Mouse (Mus musculus): ENCODE results near the gene Pfkfb2. TPM values are rescaled to one million over a fixed set of nuclear protein-coding genes. Genes with fewer than 3 reads are reported as not detected.

Gene Pfkfb2
- total and polyA plus RNA-seq, 3 experiments: 13.6 to 13.9 TPM; not detected in 1

DNA sequence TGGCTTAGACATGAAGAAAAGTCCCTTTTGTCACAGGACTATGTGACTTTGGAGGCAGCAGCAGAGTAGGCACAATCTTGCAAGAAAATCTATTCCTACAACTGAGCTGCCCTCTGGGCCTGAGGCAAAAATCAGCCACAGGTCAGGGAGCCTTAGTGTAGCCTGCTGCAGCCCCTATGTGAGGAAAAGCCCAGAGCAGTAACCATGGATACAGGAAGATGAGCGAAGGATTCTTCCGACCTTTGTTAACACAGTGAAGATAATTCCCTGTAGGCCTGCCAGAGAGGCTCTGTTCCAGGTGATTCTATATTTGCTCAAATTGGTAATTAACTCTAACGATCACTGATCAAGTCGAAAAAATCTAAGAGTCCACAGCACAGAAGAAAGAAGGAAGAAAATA is 85.0 kb downstream of the Pfkfb2 start:
- TF ChIP-seq BHLHE40 (IDR thresholded peaks at IDR 0.05; ENCODE audit: borderline replicate concordance, low read depth, low read length) (no peak), ZMIZ1 (IDR thresholded peaks at IDR 0.05; ENCODE audit: low read depth, low read length) (no peak), NELFE (IDR thresholded peaks at IDR 0.05; ENCODE audit: low read depth, low read length) (no peak), JUND (IDR thresholded peaks at IDR 0.05; ENCODE audit: low read depth, low read length) (no peak), UBTF (IDR thresholded peaks at IDR 0.05; ENCODE audit: borderline replicate concordance, insufficient read depth, low read depth, low read length) (no peak), SIN3A (IDR thresholded peaks at IDR 0.05; ENCODE audit: low read length) (no peak)
- Histone ChIP-seq H3K9me3 (replicated peaks; ENCODE audit: insufficient read depth, low read length) (no peaks in the 10 kb centered on the region), H3K9ac (ENCODE audit: control insufficient read depth, low read depth, low read length, poor library complexity, severe bottlenecking) (no peak overlapping the region), H3K4me3 (ENCODE audit: control insufficient read depth in 1 of 2, insufficient read depth in 1 of 2, low read depth in 2 of 2, low read length in 2 of 2) (no peak overlapping the region), H3K27ac (ENCODE audit: control insufficient read depth, low read depth, low read length) (no peak overlapping the region), H3K27me3 (ENCODE audit: control insufficient read depth in 1 of 2, insufficient read depth in 2 of 2, low read length in 2 of 2) (peaks cover 5 to 33% of the 10 kb centered on the region in 2 experiments; a peak in 3 of 4 replicates), H3K79me2 (ENCODE audit: control insufficient read depth, insufficient read depth, low read length, poor library complexity) (no peaks in the 10 kb centered on the region), H3K4me1 (ENCODE audit: control insufficient read depth in 1 of 2, insufficient read depth in 2 of 2, low read length in 2 of 2) (no peaks in the 10 kb centered on the region), H3K36me3 (ENCODE audit: control insufficient read depth in 1 of 2, insufficient read depth in 2 of 2, low read length in 2 of 2) (no peaks in the 10 kb centered on the region)
- no peak for DNase-seq (ENCODE audit: low read depth, low spot score)

DNA sequence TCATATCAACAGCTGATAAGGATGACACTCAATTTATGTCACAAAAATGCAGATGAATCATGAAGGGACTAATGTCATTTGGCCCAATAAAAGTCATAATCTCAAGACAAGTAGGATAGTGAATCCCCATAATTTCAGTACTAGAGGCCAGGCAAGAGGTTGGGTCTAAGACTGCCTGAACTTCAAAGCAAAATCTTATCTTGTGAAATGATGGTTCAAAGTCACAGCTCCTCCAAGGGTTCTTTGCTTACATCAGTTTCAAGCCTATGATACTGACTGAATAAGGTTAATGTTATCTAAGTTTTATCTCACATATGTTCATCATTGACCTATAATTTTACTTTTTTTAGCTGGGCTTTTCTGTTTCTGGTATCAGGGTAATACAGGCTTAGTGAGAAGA is 88.1 kb downstream of the Pfkfb2 start:
- no peak for DNase-seq (ENCODE audit: low read depth, low spot score)
- Histone ChIP-seq H3K4me1 (ENCODE audit: control insufficient read depth in 1 of 2, insufficient read depth in 2 of 2, low read length in 2 of 2) (no peaks in the 10 kb centered on the region), H3K27me3 (ENCODE audit: control insufficient read depth in 1 of 2, insufficient read depth in 2 of 2, low read length in 2 of 2) (peaks cover 4 to 18% of the 10 kb centered on the region in 2 experiments), H3K79me2 (ENCODE audit: control insufficient read depth, insufficient read depth, low read length, poor library complexity) (no peaks in the 10 kb centered on the region), H3K36me3 (ENCODE audit: control insufficient read depth in 1 of 2, insufficient read depth in 2 of 2, low read length in 2 of 2) (no peaks in the 10 kb centered on the region), H3K9ac (ENCODE audit: control insufficient read depth, low read depth, low read length, poor library complexity, severe bottlenecking) (no peak overlapping the region), H3K4me3 (ENCODE audit: control insufficient read depth in 1 of 2, insufficient read depth in 1 of 2, low read depth in 2 of 2, low read length in 2 of 2) (no peak overlapping the region), H3K9me3 (replicated peaks; ENCODE audit: insufficient read depth, low read length) (no peaks in the 10 kb centered on the region), H3K27ac (ENCODE audit: control insufficient read depth, low read depth, low read length) (no peak overlapping the region)
- TF ChIP-seq ZMIZ1 (IDR thresholded peaks at IDR 0.05; ENCODE audit: low read depth, low read length) (no peak), MAZ (IDR thresholded peaks at IDR 0.05; ENCODE audit: low read depth, low read length) (no peak), CHD1 (IDR thresholded peaks at IDR 0.05; ENCODE audit: low read depth, low read length) (no peak), ZNF384 (IDR thresholded peaks at IDR 0.05; ENCODE audit: low read depth, low read length) (no peak), SIN3A (IDR thresholded peaks at IDR 0.05; ENCODE audit: low read length) (no peak), POLR2AphosphoS2 (IDR thresholded peaks at IDR 0.05; ENCODE audit: low read length) (no peak), ETS1 (IDR thresholded peaks at IDR 0.05; ENCODE audit: low read depth, low read length) (no peak), E2F4 (IDR thresholded peaks at IDR 0.05; ENCODE audit: borderline replicate concordance, low read depth, low read length) (no peak), EP300 (IDR thresholded peaks at IDR 0.05; ENCODE audit: low read depth in 1 of 2, low read length in 2 of 2) (no peak), ZC3H11A (IDR thresholded peaks at IDR 0.05; ENCODE audit: low read depth, low read length) (no peak), CHD2 (IDR thresholded peaks at IDR 0.05; ENCODE audit: low read length) (no peak), USF2 (IDR thresholded peaks at IDR 0.05; ENCODE audit: borderline replicate concordance in 1 of 2, insufficient read depth in 1 of 2, low read depth in 1 of 2, low read length in 2 of 2) (no peak), ZKSCAN1 (IDR thresholded peaks at IDR 0.05; ENCODE audit: low read depth, low read length) (no peak)

Other genes starting within 250 kb of the Pfkfb2 start
- not detected in 2 replicates for gene Zp3r, start 99.6 kb downstream of the Pfkfb2 start, total RNA-seq (2012; rRNA removed)
- gene Zp3r, start 99.6 kb downstream of the Pfkfb2 start, polyA plus RNA-seq (2012; ENCODE audit: insufficient read depth in 1 of 2, insufficient read length in 2 of 2, low read depth in 1 of 2, low replicate concordance in 2 of 2, missing spikeins in 1 of 2): not detected
- not detected in 2 replicates for gene C4bp, start 67.6 kb downstream of the Pfkfb2 start, total RNA-seq (2012; rRNA removed)
- gene C4bp, start 67.6 kb downstream of the Pfkfb2 start, polyA plus RNA-seq (2012; ENCODE audit: insufficient read depth in 1 of 2, insufficient read length in 2 of 2, low read depth in 1 of 2, low replicate concordance in 2 of 2, missing spikeins in 1 of 2): not detected
- not detected in 2 replicates for gene Gm29427, start 13.5 kb downstream of the Pfkfb2 start, total RNA-seq (2012; rRNA removed)
- not detected for gene Gm29427, start 13.5 kb downstream of the Pfkfb2 start, polyA plus RNA-seq (2012; ENCODE audit: insufficient read depth in 1 of 2, insufficient read length in 2 of 2, low read depth in 1 of 2, low replicate concordance in 2 of 2, missing spikeins in 1 of 2)
- 7.1 and 8.6 TPM in 2 replicates for gene Yod1, start 11.9 kb downstream of the Pfkfb2 start, total RNA-seq (2012; rRNA removed)
- 1 to 10 TPM in 1 of 2 experiments, not detected in 1; 6.1 TPM for gene Yod1, start 11.9 kb downstream of the Pfkfb2 start, polyA plus RNA-seq (2012; ENCODE audit: insufficient read depth in 1 of 2, insufficient read length in 2 of 2, low read depth in 1 of 2, low replicate concordance in 2 of 2, missing spikeins in 1 of 2)
- 0.31 and 0.39 TPM in 2 replicates for gene AA986860, start 2.7 kb upstream of the Pfkfb2 start, total RNA-seq (2012; rRNA removed)
- gene AA986860, start 2.7 kb upstream of the Pfkfb2 start, polyA plus RNA-seq (2012; ENCODE audit: insufficient read depth in 1 of 2, insufficient read length in 2 of 2, low read depth in 1 of 2, low replicate concordance in 2 of 2, missing spikeins in 1 of 2): under 1 TPM in 1 of 2 experiments, not detected in 1; 0.58 TPM
- gene Fcamr, start 71.6 kb upstream of the Pfkfb2 start, total RNA-seq (2012; rRNA removed): not detected in 2 replicates
- gene Fcamr, start 71.6 kb upstream of the Pfkfb2 start, polyA plus RNA-seq (2012; ENCODE audit: insufficient read depth in 1 of 2, insufficient read length in 2 of 2, low read depth in 1 of 2, low replicate concordance in 2 of 2, missing spikeins in 1 of 2): not detected
- gene Pigr, start 97.4 kb upstream of the Pfkfb2 start, total RNA-seq (2012; rRNA removed): not detected in 2 replicates
- gene Pigr, start 97.4 kb upstream of the Pfkfb2 start, polyA plus RNA-seq (2012; ENCODE audit: insufficient read depth in 1 of 2, insufficient read length in 2 of 2, low read depth in 1 of 2, low replicate concordance in 2 of 2, missing spikeins in 1 of 2): not detected
- not detected in 2 replicates for gene Fcmr, start 136.4 kb upstream of the Pfkfb2 start, total RNA-seq (2012; rRNA removed)
- not detected for gene Fcmr, start 136.4 kb upstream of the Pfkfb2 start, polyA plus RNA-seq (2012; ENCODE audit: insufficient read depth in 1 of 2, insufficient read length in 2 of 2, low read depth in 1 of 2, low replicate concordance in 2 of 2, missing spikeins in 1 of 2)
- not detected in 2 replicates for gene Il24, start 158.2 kb upstream of the Pfkfb2 start, total RNA-seq (2012; rRNA removed)
- not detected for gene Il24, start 158.2 kb upstream of the Pfkfb2 start, polyA plus RNA-seq (2012; ENCODE audit: insufficient read depth in 1 of 2, insufficient read length in 2 of 2, low read depth in 1 of 2, low replicate concordance in 2 of 2, missing spikeins in 1 of 2)
- not detected in 2 replicates for gene Il20, start 182.2 kb upstream of the Pfkfb2 start, total RNA-seq (2012; rRNA removed)
- not detected for gene Il20, start 182.2 kb upstream of the Pfkfb2 start, polyA plus RNA-seq (2012; ENCODE audit: insufficient read depth in 1 of 2, insufficient read length in 2 of 2, low read depth in 1 of 2, low replicate concordance in 2 of 2, missing spikeins in 1 of 2)
- gene Il19, start 210.9 kb upstream of the Pfkfb2 start, total RNA-seq (2012; rRNA removed): not detected in 2 replicates
- gene Il19, start 210.9 kb upstream of the Pfkfb2 start, polyA plus RNA-seq (2012; ENCODE audit: insufficient read depth in 1 of 2, insufficient read length in 2 of 2, low read depth in 1 of 2, low replicate concordance in 2 of 2, missing spikeins in 1 of 2): not detected